Mouse (Mus musculus): ENCODE data around the gene Slc25a19. TPM values are rescaled to one million over a fixed set of nuclear protein-coding genes. Genes with fewer than 3 reads are reported as not detected.
A peak's percentile ranks its signal among the peaks of the same experiment; 100 is the strongest.

Gene Slc25a19
- polyA plus RNA-seq, 1 experiment from 2014 or later: 24.7 TPM

- no peak overlapping the region for H3K27ac ChIP-seq
- WGBS: 82% methylated on average over 10 of the region's 10 CpGs
- no peak overlapping the region for H3K9ac ChIP-seq
- peaks cover 36% of the 10 kb centered on the region for H3K36me3 ChIP-seq
- H3K4me3 ChIP-seq: no peak overlapping the region
- peaks cover 7% of the 10 kb centered on the region for H3K27me3 ChIP-seq
- no peak for ATAC-seq (ENCODE audit: low FRiP score)
- H3K4me2 ChIP-seq (replicated peaks): no peak overlapping the region
- H3K9me3 ChIP-seq (replicated peaks): no peaks in the 10 kb centered on the region
- peaks cover 20% of the 10 kb centered on the region for H3K4me1 ChIP-seq
These were observed 13.6 kb downstream of the Slc25a19 start for GRCm38 (mm10) chr11:115614346-115615107.

DNA sequence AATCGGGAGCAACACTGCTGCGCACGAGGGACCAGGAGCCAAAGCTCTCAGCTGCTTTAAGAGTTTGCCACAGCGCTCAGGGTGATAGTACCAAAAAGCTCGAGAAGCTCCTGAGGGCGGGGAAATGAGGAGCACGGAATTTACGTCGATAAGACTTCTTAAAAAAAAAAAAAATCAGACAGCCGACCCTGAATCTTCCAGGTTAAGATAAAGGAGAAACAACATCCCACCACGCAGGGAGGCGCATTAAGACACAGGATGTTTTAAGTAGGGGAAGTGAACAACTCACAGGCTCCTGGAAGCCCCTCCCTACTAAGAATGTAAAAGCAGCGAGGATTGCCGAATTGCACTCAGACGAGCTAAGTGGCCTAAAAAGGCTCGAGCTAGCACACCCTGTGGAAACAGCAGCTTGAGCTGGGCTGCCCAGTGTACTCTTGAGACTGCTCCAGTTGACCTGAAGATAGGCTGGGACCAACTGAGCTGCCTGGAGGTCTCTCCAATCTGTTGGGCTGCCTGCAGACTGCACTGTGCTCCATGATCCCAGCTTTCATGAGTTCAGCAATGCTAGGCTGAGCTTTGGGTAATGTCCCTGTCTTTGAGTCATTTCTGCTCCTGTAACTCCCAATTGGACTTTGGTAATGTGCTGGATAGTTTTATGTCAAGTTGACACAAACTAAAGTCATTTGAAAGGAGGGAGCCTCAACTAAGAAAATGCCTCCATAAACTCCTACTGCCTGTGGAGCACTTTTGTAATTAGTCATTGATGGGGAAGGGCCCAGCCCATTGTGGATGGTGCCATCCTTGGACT is 14.8 kb downstream of the Slc25a19 start:
- H3K9me3 ChIP-seq (replicated peaks): no peaks in the 10 kb centered on the region
- ATAC-seq (ENCODE audit: low FRiP score): no peak
- peaks cover 7% of the 10 kb centered on the region for H3K27me3 ChIP-seq
- peak overlapping the region; percentile 89 for H3K4me2 ChIP-seq (replicated peaks)
- peak overlapping the region; percentile 57 for H3K4me3 ChIP-seq
- H3K27ac ChIP-seq: 0 out of 2 replicates have a peak overlapping the region, but pooled peaks have one; percentile 71
- H3K36me3 ChIP-seq: peaks cover 39% of the 10 kb centered on the region
- WGBS: under 1% methylated on average over 16 of the region's 16 CpGs
- H3K4me1 ChIP-seq: peaks cover 20% of the 10 kb centered on the region
- H3K9ac ChIP-seq: peak overlapping the region; percentile 68

- 1% methylated on average over 64 of the region's 80 CpGs for WGBS
These were observed 15.5 kb downstream of the Slc25a19 start, which contains the start of gene Mif4gd for GRCm38 (mm10) chr11:115612410-115613137. Gene Mif4gd (minus strand): TSS chr11:115612969.

GRCm38 (mm10) chr11:115612059-115612409 is 16.1 kb downstream of the Slc25a19 start:
- 2% methylated on average over 13 of the region's 13 CpGs for WGBS

More at GRCm38 (mm10) chr11:115612410-115613137, 15.5 kb downstream of the Slc25a19 start, which contains the start of gene Mif4gd:
- Histone ChIP-seq H3K9me3 (replicated peaks) (no peaks in the 10 kb centered on the region), H3K9ac (peak within 1 kb of the TSS; percentile 68), H3K27me3 (peaks cover 7% of the 10 kb centered on the region), H3K4me1 (peaks cover 20% of the 10 kb centered on the region), H3K36me3 (peaks cover 46% of the 10 kb centered on the region), H3K27ac (peak within 1 kb of the TSS; percentile 71), H3K4me2 (replicated peaks) (peak within 1 kb of the TSS; percentile 89), H3K4me3 (peak within 1 kb of the TSS; percentile 57)
- ATAC-seq (ENCODE audit: low FRiP score): peak; percentile 85

DNA sequence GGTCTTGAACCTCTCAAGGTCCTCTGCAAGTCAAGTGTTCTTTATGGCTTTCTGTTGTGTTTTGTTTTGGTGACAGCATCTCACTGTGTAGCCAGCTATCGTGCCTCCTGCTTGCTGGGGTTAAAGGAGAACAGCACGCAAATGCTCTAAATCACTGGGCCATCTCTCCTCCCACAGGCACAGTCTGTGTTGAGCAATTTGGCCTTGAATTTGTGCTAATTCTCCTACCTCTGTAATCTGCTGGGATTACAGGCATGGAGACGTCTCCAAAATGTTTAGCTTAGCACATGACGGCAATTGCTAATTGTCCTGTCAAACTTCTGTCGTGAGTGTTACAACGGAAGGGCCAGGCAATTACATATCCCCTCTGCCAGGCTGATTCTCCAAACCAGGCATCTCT is 16.9 kb downstream of the Slc25a19 start:
- Histone ChIP-seq H3K4me3 (no peak overlapping the region), H3K9ac (no peak overlapping the region), H3K36me3 (peaks cover 53% of the 10 kb centered on the region), H3K27ac (no peak overlapping the region), H3K9me3 (replicated peaks) (no peaks in the 10 kb centered on the region), H3K4me1 (peaks cover 20% of the 10 kb centered on the region), H3K4me2 (replicated peaks) (peak overlapping the region; percentile 89; the same call in 1 of the 2 replicates), H3K27me3 (peaks cover 7% of the 10 kb centered on the region)
- WGBS: 79% methylated on average over 6 of the region's 6 CpGs
- ATAC-seq (ENCODE audit: low FRiP score): no peak

More at GRCm38 (mm10) chr11:115612059-115612409, 16.1 kb downstream of the Slc25a19 start:
- peak; percentile 20 for ATAC-seq (ENCODE audit: low FRiP score)
- H3K36me3 ChIP-seq: peaks cover 47% of the 10 kb centered on the region
- H3K27me3 ChIP-seq: peaks cover 7% of the 10 kb centered on the region
- H3K4me1 ChIP-seq: peaks cover 20% of the 10 kb centered on the region
- H3K9me3 ChIP-seq (replicated peaks): no peaks in the 10 kb centered on the region
- H3K27ac ChIP-seq: peak overlapping the region; percentile 19; the same call in 1 of the 2 replicates
- H3K4me3 ChIP-seq: peak overlapping the region; percentile 57
- H3K9ac ChIP-seq: peak overlapping the region; percentile 68; the same call in 1 of the 2 replicates
- peak overlapping the region; percentile 89 for H3K4me2 ChIP-seq (replicated peaks)

DNA sequence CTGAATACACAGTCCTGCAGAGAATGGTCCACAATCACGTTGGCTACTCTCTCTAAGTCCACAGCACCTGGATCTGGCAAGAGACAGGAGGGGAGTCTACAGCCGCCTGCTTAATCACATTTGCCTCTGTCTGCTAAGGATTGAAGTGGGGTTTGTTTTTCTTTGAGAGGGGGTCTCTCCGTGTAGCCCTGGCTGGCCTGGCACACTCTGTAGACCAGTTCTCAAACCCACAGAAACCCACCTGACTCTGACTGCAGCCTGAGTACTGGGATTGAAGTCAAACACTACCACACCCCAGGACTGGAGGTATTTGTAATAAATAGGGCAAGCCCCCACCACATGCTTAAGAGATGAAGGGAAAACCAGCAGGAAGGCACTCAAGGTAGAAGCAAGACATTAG is 18.5 kb downstream of the Slc25a19 start:
- no peak overlapping the region for H3K4me2 ChIP-seq (replicated peaks)
- ATAC-seq (ENCODE audit: low FRiP score): no peak
- no peaks in the 10 kb centered on the region for H3K9me3 ChIP-seq (replicated peaks)
- peaks cover 30% of the 10 kb centered on the region for H3K4me1 ChIP-seq
- 71% methylated on average over 3 of the region's 3 CpGs for WGBS
- H3K36me3 ChIP-seq: peaks cover 46% of the 10 kb centered on the region
- no peak overlapping the region for H3K9ac ChIP-seq
- H3K27ac ChIP-seq: no peak overlapping the region
- peaks cover 7% of the 10 kb centered on the region for H3K27me3 ChIP-seq
- H3K4me3 ChIP-seq: no peak overlapping the region

- WGBS: 78% methylated on average over 23 of the region's 23 CpGs
- Histone ChIP-seq H3K27ac (no peak overlapping the region), H3K4me2 (replicated peaks) (no peak overlapping the region), H3K4me1 (peaks cover 29% of the 10 kb centered on the region), H3K4me3 (no peak overlapping the region), H3K9me3 (replicated peaks) (no peaks in the 10 kb centered on the region), H3K27me3 (peaks cover 7% of the 10 kb centered on the region), H3K36me3 (peaks cover 44% of the 10 kb centered on the region), H3K9ac (0 out of 2 replicates have a peak overlapping the region, but pooled peaks have one; percentile 8)
- no peak for ATAC-seq (ENCODE audit: low FRiP score)
These were observed 19.4 kb downstream of the Slc25a19 start for GRCm38 (mm10) chr11:115608421-115609399.

DNA sequence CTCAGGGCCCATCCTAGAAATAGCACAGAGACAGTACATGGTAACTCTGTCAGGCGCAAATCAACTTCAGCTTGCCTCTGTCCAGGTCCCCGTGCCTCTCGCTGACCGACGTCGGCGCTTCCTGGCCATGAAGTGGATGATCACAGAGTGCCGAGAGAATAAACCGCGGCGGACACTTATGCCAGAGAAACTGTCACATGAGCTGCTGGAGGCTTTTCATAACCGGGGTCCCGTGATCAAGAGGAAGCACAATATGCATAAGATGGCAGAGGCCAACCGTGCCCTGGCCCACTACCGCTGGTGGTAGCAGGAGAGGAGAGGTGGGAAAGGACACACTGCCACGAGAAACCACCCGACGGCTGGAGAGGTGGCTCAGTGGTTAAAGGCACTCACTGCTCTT is 21.4 kb downstream of the Slc25a19 start:
- no peak for ATAC-seq (ENCODE audit: low FRiP score)
- no peak overlapping the region for H3K4me2 ChIP-seq (replicated peaks)
- H3K9ac ChIP-seq: no peak overlapping the region
- H3K4me1 ChIP-seq: peaks cover 29% of the 10 kb centered on the region
- H3K4me3 ChIP-seq: no peak overlapping the region
- H3K27me3 ChIP-seq: peaks cover 4% of the 10 kb centered on the region; the same call in 1 of the 2 replicates
- no peaks in the 10 kb centered on the region for H3K9me3 ChIP-seq (replicated peaks)
- 94% methylated on average over 18 of the region's 18 CpGs for WGBS
- H3K27ac ChIP-seq: no peak overlapping the region
- H3K36me3 ChIP-seq: peaks cover 44% of the 10 kb centered on the region

- H3K4me2 ChIP-seq (replicated peaks): peak overlapping the region; percentile 96
- H3K4me3 ChIP-seq: peak overlapping the region; percentile 99
- H3K27ac ChIP-seq: peak overlapping the region; percentile 88
- 1% methylated on average over 26 of the region's 26 CpGs for WGBS
- H3K4me1 ChIP-seq: peaks cover 27% of the 10 kb centered on the region
- peak; percentile 61 for ATAC-seq (ENCODE audit: low FRiP score)
- H3K36me3 ChIP-seq: peaks cover 50% of the 10 kb centered on the region
- no peaks in the 10 kb centered on the region for H3K27me3 ChIP-seq
- peak overlapping the region; percentile 98 for H3K9ac ChIP-seq
- no peaks in the 10 kb centered on the region for H3K9me3 ChIP-seq (replicated peaks)
These were observed 23.8 kb downstream of the Slc25a19 start for GRCm38 (mm10) chr11:115604304-115604696.

DNA sequence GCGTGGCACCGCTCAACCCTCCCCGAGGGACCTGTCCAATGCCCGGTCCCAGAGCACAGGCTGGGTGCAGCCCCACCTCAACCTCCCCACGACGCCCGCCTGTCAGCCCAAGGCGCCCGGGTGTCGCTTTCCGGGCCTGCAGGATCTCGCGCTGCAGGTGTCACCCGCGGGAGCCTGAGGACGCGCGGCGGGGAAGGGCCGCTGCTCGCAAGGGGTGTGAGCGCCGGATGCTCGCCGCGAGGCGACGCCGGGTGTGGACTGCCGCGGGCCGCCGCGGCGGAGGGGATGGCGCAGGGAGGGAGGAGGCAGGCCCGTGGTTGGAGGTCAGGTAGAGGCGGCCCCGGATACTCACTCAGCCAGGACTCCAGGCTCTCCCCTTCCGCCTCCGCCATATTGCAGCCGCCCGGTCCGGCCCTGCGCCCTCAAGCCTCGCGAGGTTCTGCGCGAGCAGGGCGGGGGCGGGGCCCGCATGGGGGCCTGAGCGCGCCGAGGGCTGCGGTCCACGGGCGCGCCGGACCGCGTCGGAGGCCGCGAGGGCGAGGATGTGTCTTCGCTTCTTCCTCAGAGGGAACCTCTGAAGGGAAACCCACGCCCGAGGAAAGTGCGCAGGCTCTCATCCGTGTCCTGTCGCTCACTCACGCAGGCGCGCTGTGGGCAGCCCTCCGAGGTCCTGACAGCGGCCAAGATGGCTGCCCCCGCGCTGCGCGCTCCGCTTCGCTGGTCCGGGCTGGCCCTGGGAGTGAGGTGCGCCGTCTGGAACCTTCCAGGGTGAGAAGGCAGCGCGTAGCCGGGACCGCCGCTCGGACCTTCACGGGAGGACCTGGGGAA is 24.4 kb downstream of the Slc25a19 start, which contains the start of the genes Mrps7 and Gga3:
TSS of gene Mrps7 (plus strand) at position 450 of the 828 bp plus-strand sequence.
TSS of gene Gga3 (minus strand) at position 576 of the 828 bp plus-strand sequence.
- Histone ChIP-seq H3K4me3 (peak within 1 kb of the TSS; percentile 99), H3K9ac (peak within 1 kb of the TSS; percentile 98), H3K27me3 (no peaks in the 10 kb centered on the region), H3K9me3 (replicated peaks) (no peaks in the 10 kb centered on the region), H3K4me2 (replicated peaks) (peak within 1 kb of the TSS; percentile 96), H3K27ac (peak within 1 kb of the TSS; percentile 88), H3K4me1 (peaks cover 27% of the 10 kb centered on the region), H3K36me3 (peaks cover 48% of the 10 kb centered on the region)
- peak; percentile 95 for ATAC-seq (ENCODE audit: low FRiP score)
- WGBS: under 1% methylated on average over 80 of the region's 93 CpGs
